ENCODE assay signal across 26 mouse cellular contexts in the genomic region with DNA sequence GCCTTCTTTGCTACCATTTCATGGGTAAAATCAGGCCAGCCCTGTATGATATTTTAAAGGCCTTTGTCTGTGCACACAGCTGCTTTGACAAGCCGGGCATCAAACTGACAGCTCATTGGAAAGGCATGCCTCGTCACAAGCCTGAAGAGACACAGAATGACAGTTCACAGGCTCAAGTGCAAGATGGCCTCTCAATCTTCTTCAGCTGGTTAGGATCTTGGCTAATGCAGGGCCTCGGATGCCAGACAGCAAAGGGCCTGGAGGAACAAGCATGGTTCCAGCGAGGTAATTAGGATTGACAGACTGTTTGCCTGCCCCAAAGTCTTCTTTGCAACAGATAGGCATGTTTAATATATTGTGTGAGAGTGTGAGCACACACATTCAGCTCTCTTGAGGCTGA.
DNase-seq lines count a peak whose midpoint lies in the region; ATAC-seq lines count a peak whose summit lies in the region.
"Had no signal": no experiment of that assay in that cellular context is flagged by ENCODE, and none has a peak within 500 bp of the region (broad histone marks: within the 10 kb centered on the region; RNA-seq: fewer than 3 reads in every experiment).

No protein-coding gene starts in this region.

- 0 out of 2 replicates have a peak, but pooled peaks cover 5% of the 10 kb centered on the region for H3K4me1 ChIP-seq in forebrain, embryonic 13.5 days
- H3K4me1 ChIP-seq in forebrain, embryonic 11.5 days (replicated peaks; ENCODE audit: control insufficient read depth, insufficient read depth, low read length), result no peaks in the 10 kb centered on the region
- peaks cover 5% of the 10 kb centered on the region; the same call in 1 of the 2 replicates for H3K4me1 ChIP-seq in midbrain, embryonic 10.5 days
- no peaks in the 10 kb centered on the region for H3K4me1 ChIP-seq in midbrain, embryonic 15.5 days
- no peaks in the 10 kb centered on the region for H3K4me1 ChIP-seq in embryonic facial prominence, embryonic 14.5 days (ENCODE audit: control insufficient read depth, insufficient read depth, low read length)
- H3K4me1 ChIP-seq: heart, embryonic 13.5 days; hindbrain, embryonic 13.5 days; limb, embryonic 12.5 days; liver, embryonic 13.5 days; stomach, embryonic 15.5 days had no signal

- peak overlapping the region; percentile 25; the same call in 1 of the 2 replicates for H3K27ac ChIP-seq in forebrain, embryonic 13.5 days
- H3K27ac ChIP-seq in forebrain, embryonic 11.5 days (ENCODE audit: low read depth, low read length), result no peak overlapping the region
- H3K27ac ChIP-seq in midbrain, embryonic 10.5 days (replicated peaks), result 0 out of 2 replicates have a peak overlapping the region, but pooled peaks have one; percentile 23
- no peak overlapping the region for H3K27ac ChIP-seq in midbrain, embryonic 15.5 days
- no peak overlapping the region for H3K27ac ChIP-seq in embryonic facial prominence, embryonic 14.5 days (replicated peaks; ENCODE audit: low read depth, low read length)
- H3K27ac ChIP-seq: heart, adult 2 months; heart, embryonic 13.5 days; hindbrain, embryonic 13.5 days; limb, embryonic 12.5 days; liver, embryonic 13.5 days; stomach, embryonic 15.5 days had no signal

- WGBS in forebrain, embryonic 13.5 days, result 31% methylated on average over 4 of the region's 4 CpGs
- 50% methylated on average over 4 of the region's 4 CpGs for WGBS in forebrain, embryonic 11.5 days
- WGBS in midbrain, embryonic 10.5 days, result 66% methylated on average over 4 of the region's 4 CpGs
- WGBS in midbrain, embryonic 15.5 days, result 47% methylated on average over 4 of the region's 4 CpGs
- 50% methylated on average over 4 of the region's 4 CpGs for WGBS in embryonic facial prominence, embryonic 14.5 days

- H3K9me3 ChIP-seq in forebrain, embryonic 13.5 days (replicated peaks), result no peaks in the 10 kb centered on the region
- no peaks in the 10 kb centered on the region for H3K9me3 ChIP-seq in forebrain, embryonic 11.5 days (ENCODE audit: control insufficient read depth, low read length)
- no peaks in the 10 kb centered on the region for H3K9me3 ChIP-seq in midbrain, embryonic 10.5 days (replicated peaks)
- H3K9me3 ChIP-seq in midbrain, embryonic 15.5 days, result no peaks in the 10 kb centered on the region
- no peaks in the 10 kb centered on the region for H3K9me3 ChIP-seq in embryonic facial prominence, embryonic 14.5 days (ENCODE audit: control insufficient read depth, low read length)
- H3K9me3 ChIP-seq: heart, embryonic 13.5 days; hindbrain, embryonic 13.5 days; limb, embryonic 12.5 days; liver, embryonic 13.5 days; stomach, embryonic 15.5 days had no signal

- H3K9ac ChIP-seq in forebrain, embryonic 13.5 days, result no peak overlapping the region
- no peak overlapping the region for H3K9ac ChIP-seq in forebrain, embryonic 11.5 days (ENCODE audit: low read length)
- no peak overlapping the region for H3K9ac ChIP-seq in midbrain, embryonic 15.5 days
- no peak overlapping the region for H3K9ac ChIP-seq in embryonic facial prominence, embryonic 14.5 days (ENCODE audit: low read depth, low read length)
- H3K9ac ChIP-seq: heart, embryonic 13.5 days; hindbrain, embryonic 13.5 days; limb, embryonic 12.5 days; liver, embryonic 13.5 days; stomach, embryonic 15.5 days had no signal

- peak; percentile 71 for ATAC-seq in forebrain, embryonic 13.5 days
- ATAC-seq in forebrain, embryonic 11.5 days (replicated peaks; ENCODE audit: low FRiP score), result no peak
- ATAC-seq in midbrain, embryonic 15.5 days (replicated peaks), result no peak
- no peak for ATAC-seq in embryonic facial prominence, embryonic 14.5 days (ENCODE audit: low read depth)
- ATAC-seq: Patski had no signal

- no peak for DNase-seq in forebrain, embryonic 11.5 days (ENCODE audit: low spot score)
- no peak for DNase-seq in midbrain, embryonic 10.5 days (ENCODE audit: low spot score)
- peak; percentile 23 for DNase-seq in embryonic facial prominence, embryonic 14.5 days (ENCODE audit: low spot score)
- DNase-seq in retina, embryonic 14.5 days (ENCODE audit: low spot score), result peak; percentile 58
- DNase-seq in kidney, adult 18-20 months, result no peak
- DNase-seq in layer of hippocampus, postnatal 10 days (ENCODE audit: low spot score in 2 of 2), result no peak
- DNase-seq: adrenal gland, postnatal 36 days; cerebellum, adult 11 months; cerebellum, adult 9-11 months; gastrocnemius, postnatal 36 days; heart, adult 2 months; heart, postnatal 14 days; kidney, adult 9 months; kidney, postnatal 14 days; liver, embryonic 13.5 days; lung, adult 2 months; lung, postnatal 14 days; right cerebral cortex, postnatal 4 days; thymus, postnatal 25 days had no signal

- no peaks in the 10 kb centered on the region for H3K36me3 ChIP-seq in forebrain, embryonic 13.5 days (ENCODE audit: poor library complexity, severe bottlenecking)
- H3K36me3 ChIP-seq in forebrain, embryonic 11.5 days (ENCODE audit: control insufficient read depth, insufficient read depth, low read length), result no peaks in the 10 kb centered on the region
- no peaks in the 10 kb centered on the region for H3K36me3 ChIP-seq in midbrain, embryonic 10.5 days
- H3K36me3 ChIP-seq in midbrain, embryonic 15.5 days (replicated peaks), result no peaks in the 10 kb centered on the region
- no peaks in the 10 kb centered on the region for H3K36me3 ChIP-seq in embryonic facial prominence, embryonic 14.5 days (ENCODE audit: control insufficient read depth, insufficient read depth, low read length)
- H3K36me3 ChIP-seq: heart, embryonic 13.5 days; hindbrain, embryonic 13.5 days; limb, embryonic 12.5 days; liver, embryonic 13.5 days; stomach, embryonic 15.5 days had no signal

- no peaks in the 10 kb centered on the region for H3K27me3 ChIP-seq in forebrain, embryonic 13.5 days
- no peaks in the 10 kb centered on the region for H3K27me3 ChIP-seq in forebrain, embryonic 11.5 days (ENCODE audit: control insufficient read depth, insufficient read depth, low read length)
- H3K27me3 ChIP-seq in midbrain, embryonic 10.5 days (ENCODE audit: low read depth, poor library complexity, severe bottlenecking), result no peaks in the 10 kb centered on the region
- no peaks in the 10 kb centered on the region for H3K27me3 ChIP-seq in midbrain, embryonic 15.5 days (replicated peaks)
- H3K27me3 ChIP-seq in embryonic facial prominence, embryonic 14.5 days (replicated peaks; ENCODE audit: control insufficient read depth, insufficient read depth, low read length), result no peaks in the 10 kb centered on the region
- H3K27me3 ChIP-seq: heart, embryonic 13.5 days; hindbrain, embryonic 13.5 days; limb, embryonic 12.5 days; liver, embryonic 13.5 days; Patski; stomach, embryonic 15.5 days had no signal

- no peak overlapping the region for H3K4me3 ChIP-seq in forebrain, embryonic 13.5 days
- H3K4me3 ChIP-seq in forebrain, embryonic 11.5 days (ENCODE audit: low read depth, low read length), result no peak overlapping the region
- H3K4me3 ChIP-seq in midbrain, embryonic 10.5 days, result no peak overlapping the region
- H3K4me3 ChIP-seq in midbrain, embryonic 15.5 days, result no peak overlapping the region
- no peak overlapping the region for H3K4me3 ChIP-seq in embryonic facial prominence, embryonic 14.5 days (ENCODE audit: low read depth, low read length)
- H3K4me3 ChIP-seq: heart, adult 2 months; heart, embryonic 13.5 days; hindbrain, embryonic 13.5 days; limb, embryonic 12.5 days; liver, embryonic 13.5 days; stomach, embryonic 15.5 days had no signal

- H3K4me2 ChIP-seq in forebrain, embryonic 13.5 days, result no peak overlapping the region
- H3K4me2 ChIP-seq in forebrain, embryonic 11.5 days (ENCODE audit: low read depth, low read length, severe bottlenecking), result no peak overlapping the region
- H3K4me2 ChIP-seq in midbrain, embryonic 15.5 days, result no peak overlapping the region
- no peak overlapping the region for H3K4me2 ChIP-seq in embryonic facial prominence, embryonic 14.5 days (ENCODE audit: low read depth, low read length)
- H3K4me2 ChIP-seq: heart, embryonic 13.5 days; hindbrain, embryonic 13.5 days; limb, embryonic 12.5 days; liver, embryonic 13.5 days; stomach, embryonic 15.5 days had no signal

Comparison
In these comparisons a context has a peak if more than half of its experiments do, and no peak if none do; other contexts are left out.
1. H3K27ac ChIP-seq: peak in forebrain, embryonic 13.5 days (single experiment) and midbrain, embryonic 10.5 days (single experiment); none in forebrain, embryonic 11.5 days (single experiment), midbrain, embryonic 15.5 days (single experiment) and embryonic facial prominence, embryonic 14.5 days (single experiment).
2. DNase-seq: peak in embryonic facial prominence, embryonic 14.5 days (single experiment) and retina, embryonic 14.5 days (single experiment); none in forebrain, embryonic 11.5 days (single experiment), midbrain, embryonic 10.5 days (single experiment), kidney, adult 18-20 months (single experiment) and layer of hippocampus, postnatal 10 days (0 of 2).